Mouse (Mus musculus) MEL (cell line): ENCODE measurements around the gene Cc2d2b. TPM values are rescaled to one million over a fixed set of nuclear protein-coding genes. Genes with fewer than 3 reads are reported as not detected.

Experiments used
- DNase-seq: peaks from one replicate; pipeline ENCODE4 v3.0.0; 2011; ENCODE audit warnings: low read depth, low spot score
- H3K27ac ChIP-seq: 2 replicates; pipeline ENCODE4 v1.5.1; 2012; ENCODE audit warnings: low read depth, mild to moderate bottlenecking, control low read depth, low read length, moderate library complexity; ENCODE audit not compliant: control insufficient read depth
- H3K27me3 ChIP-seq, 2 experiments: fragments of 150-350 bp in 1 of 2; sonication (generic) in 1 of 2; 2 replicates each; pipeline ENCODE4 v1.6.1; 2012; ENCODE audit warnings: low read length in 2 of 2, mild to moderate bottlenecking in 2 of 2, improper control_type of control experiment in 1 of 2, moderate library complexity in 1 of 2; ENCODE audit not compliant: insufficient read depth in 2 of 2, control insufficient read depth in 1 of 2
- H3K36me3 ChIP-seq, 2 experiments: 2 replicates each; pipeline ENCODE4 v1.6.1; 2012 to 2014; ENCODE audit warnings: low read length in 2 of 2, improper control_type of control experiment in 1 of 2, inconsistent platforms in 1 of 2, mild to moderate bottlenecking in 1 of 2; ENCODE audit not compliant: insufficient read depth in 2 of 2, control insufficient read depth in 1 of 2
- H3K4me1 ChIP-seq, 2 experiments: fragments of 150-350 bp in 1 of 2; sonication (generic) in 1 of 2; 2 replicates each; pipeline ENCODE4 v1.6.1; 2012; ENCODE audit warnings: low read length in 2 of 2, improper control_type of control experiment in 1 of 2, mild to moderate bottlenecking in 1 of 2; ENCODE audit not compliant: insufficient read depth in 2 of 2, control insufficient read depth in 1 of 2
- H3K4me3 ChIP-seq, 2 experiments: fragments of 150-350 bp in 1 of 2; sonication (generic) in 1 of 2; 2 replicates each; pipeline ENCODE4 v1.5.1; 2012; ENCODE audit warnings: low read depth in 2 of 2, low read length in 2 of 2, mild to moderate bottlenecking in 2 of 2, moderate library complexity in 2 of 2, control low read depth in 1 of 2, improper control_type of control experiment in 1 of 2; ENCODE audit not compliant: control insufficient read depth in 1 of 2, insufficient read depth in 1 of 2
- H3K79me2 ChIP-seq: 2 replicates; pipeline ENCODE4 v1.6.1; 2012; ENCODE audit warnings: mild to moderate bottlenecking, low read length, moderate library complexity; ENCODE audit not compliant: control insufficient read depth, poor library complexity, insufficient read depth
- H3K9ac ChIP-seq: 2 replicates; pipeline ENCODE4 v1.6.1; 2012; ENCODE audit warnings: low read depth, mild to moderate bottlenecking, control low read depth, low read length, moderate library complexity; ENCODE audit not compliant: control insufficient read depth, poor library complexity, severe bottlenecking
- H3K9me3 ChIP-seq: fragments of 150-350 bp; sonication (generic); replicated peaks from 2 replicates; pipeline ENCODE4 v1.6.1; 2012; ENCODE audit warnings: mild to moderate bottlenecking, low read length, improper control_type of control experiment, moderate library complexity; ENCODE audit not compliant: insufficient read depth
- BHLHE40 ChIP-seq: IDR thresholded peaks from 2 replicates; pipeline ENCODE4 v1.6.1; 2012; ENCODE audit warnings: low read depth, mild to moderate bottlenecking, inconsistent platforms, low read length, improper control_type of control experiment, borderline replicate concordance
- CHD1 ChIP-seq: IDR thresholded peaks from 2 replicates; pipeline ENCODE4 v1.6.1; 2012; ENCODE audit warnings: low read depth, mild to moderate bottlenecking, inconsistent platforms, low read length, improper control_type of control experiment
- CTCF ChIP-seq, 3 experiments: IDR thresholded peaks in 2 of 3; conservative IDR thresholded peaks in 1 of 3; 2 replicates each; pipeline ENCODE4 v1.5.1; 2011 to 2012; ENCODE audit warnings: low read length in 3 of 3, low read depth in 2 of 3, mild to moderate bottlenecking in 2 of 3, improper control_type of control experiment in 1 of 3, inconsistent platforms in 1 of 3, mixed read lengths in 1 of 3, moderate library complexity in 1 of 3; ENCODE audit not compliant: control insufficient read depth in 1 of 3, insufficient read depth in 1 of 3, poor library complexity in 1 of 3, severe bottlenecking in 1 of 3
- E2F4 ChIP-seq: IDR thresholded peaks from 2 replicates; pipeline ENCODE4 v1.6.1; 2011; ENCODE audit warnings: low read depth, low read length, improper control_type of control experiment, borderline replicate concordance
- ELF1 ChIP-seq: IDR thresholded peaks from 2 replicates; pipeline ENCODE4 v1.6.1; 2014; ENCODE audit warnings: low read depth, mild to moderate bottlenecking, inconsistent platforms, low read length, improper control_type of control experiment, moderate library complexity
- EP300 ChIP-seq, 2 experiments: IDR thresholded peaks; 2 replicates each; pipeline ENCODE4 v1.6.1; 2011; ENCODE audit warnings: improper control_type of control experiment in 2 of 2, low read length in 2 of 2, low read depth in 1 of 2, mild to moderate bottlenecking in 1 of 2
- ETS1 ChIP-seq: IDR thresholded peaks from 2 replicates; pipeline ENCODE4 v1.6.1; 2012; ENCODE audit warnings: low read depth, mild to moderate bottlenecking, inconsistent platforms, low read length, improper control_type of control experiment, moderate library complexity
- GATA1 ChIP-seq: IDR thresholded peaks from 2 replicates; pipeline ENCODE4 v1.6.1; 2011; ENCODE audit warnings: low read depth, low read length, improper control_type of control experiment
- JUND ChIP-seq: IDR thresholded peaks from 2 replicates; pipeline ENCODE4 v1.6.1; 2011; ENCODE audit warnings: low read depth, mild to moderate bottlenecking, improper control_type of control experiment, low read length
- MAZ ChIP-seq: IDR thresholded peaks from 2 replicates; pipeline ENCODE4 v1.6.1; 2012; ENCODE audit warnings: low read depth, mild to moderate bottlenecking, inconsistent platforms, low read length, improper control_type of control experiment
- MEF2A ChIP-seq: IDR thresholded peaks from 2 replicates; pipeline ENCODE4 v1.6.1; 2014; ENCODE audit warnings: low read depth, mild to moderate bottlenecking, inconsistent platforms, low read length, improper control_type of control experiment; ENCODE audit not compliant: poor library complexity, insufficient replicate concordance, severe bottlenecking; ENCODE audit errors: extremely low read depth
- MYB ChIP-seq: IDR thresholded peaks from 2 replicates; pipeline ENCODE4 v1.6.1; 2011; ENCODE audit warnings: mild to moderate bottlenecking, low read depth, low read length, improper control_type of control experiment
- NRF1 ChIP-seq: IDR thresholded peaks from 2 replicates; pipeline ENCODE4 v1.6.1; 2014; ENCODE audit warnings: low read depth, mild to moderate bottlenecking, inconsistent platforms, low read length, improper control_type of control experiment, moderate library complexity; ENCODE audit not compliant: poor library complexity, insufficient read depth, severe bottlenecking
- POLR2A ChIP-seq, 2 experiments: IDR thresholded peaks; 2 replicates each; pipeline ENCODE4 v1.6.1; 2011 to 2012; ENCODE audit warnings: low read length in 2 of 2, mild to moderate bottlenecking in 2 of 2, control low read depth in 1 of 2, improper control_type of control experiment in 1 of 2, low read depth in 1 of 2, moderate library complexity in 1 of 2; ENCODE audit not compliant: control insufficient read depth in 1 of 2, insufficient read depth in 1 of 2, poor library complexity in 1 of 2
- POLR2AphosphoS5 ChIP-seq: IDR thresholded peaks from 2 replicates; pipeline ENCODE4 v1.6.1; 2012; ENCODE audit warnings: low read depth, borderline replicate concordance, mild to moderate bottlenecking, inconsistent platforms, low read length, moderate library complexity, mixed read lengths
- RCOR1 ChIP-seq: IDR thresholded peaks from 2 replicates; pipeline ENCODE4 v1.6.1; 2012; ENCODE audit warnings: low read depth, mild to moderate bottlenecking, inconsistent platforms, low read length, improper control_type of control experiment
- SMC3 ChIP-seq: IDR thresholded peaks from 2 replicates; pipeline ENCODE4 v1.6.1; 2011; ENCODE audit warnings: low read depth, low read length, improper control_type of control experiment
- USF1 ChIP-seq: IDR thresholded peaks from 2 replicates; pipeline ENCODE4 v1.6.1; 2014; ENCODE audit warnings: low read depth, mild to moderate bottlenecking, inconsistent platforms, low read length, improper control_type of control experiment, moderate library complexity
- ZC3H11A ChIP-seq: IDR thresholded peaks from 2 replicates; pipeline ENCODE4 v1.6.1; 2012; ENCODE audit warnings: low read depth, mild to moderate bottlenecking, inconsistent platforms, low read length, improper control_type of control experiment
- ZKSCAN1 ChIP-seq: IDR thresholded peaks from 2 replicates; pipeline ENCODE4 v1.6.1; 2012; ENCODE audit warnings: low read depth, mild to moderate bottlenecking, inconsistent platforms, low read length, improper control_type of control experiment, moderate library complexity
- ZMIZ1 ChIP-seq: IDR thresholded peaks from 2 replicates; pipeline ENCODE4 v1.6.1; 2012; ENCODE audit warnings: low read depth, mild to moderate bottlenecking, inconsistent platforms, low read length, improper control_type of control experiment, moderate library complexity
- polyA plus RNA-seq, 2 experiments: library from polyadenylated mRNA; stranded (reverse) in 1 of 2; unstranded in 1 of 2; fragments of >175 nt in 1 of 2; fragments of >200 nt in 1 of 2; gene quantifications; 2 replicates each; pipeline versions ENCODE4 v1.2.1 to v1.2.4; 2012; ENCODE audit warnings: low replicate concordance in 2 of 2, low read depth in 1 of 2; ENCODE audit not compliant: insufficient read length in 2 of 2, insufficient read depth in 1 of 2, missing spikeins in 1 of 2
- total RNA-seq: library from RNA; depleted of rRNA; stranded (reverse); fragments of 300-350 nt; gene quantifications from 2 replicates; pipeline ENCODE4 v1.2.3, GENCODE M21; 2012

Gene Cc2d2b
- total and polyA plus RNA-seq, 3 experiments: not detected

GRCm38 (mm10) chr19:40702406-40702805, 46.1 kb upstream of the Cc2d2b start:
- Histone ChIP-seq H3K36me3 (no peaks in the 10 kb centered on the region), H3K79me2 (no peaks in the 10 kb centered on the region)

DNA sequence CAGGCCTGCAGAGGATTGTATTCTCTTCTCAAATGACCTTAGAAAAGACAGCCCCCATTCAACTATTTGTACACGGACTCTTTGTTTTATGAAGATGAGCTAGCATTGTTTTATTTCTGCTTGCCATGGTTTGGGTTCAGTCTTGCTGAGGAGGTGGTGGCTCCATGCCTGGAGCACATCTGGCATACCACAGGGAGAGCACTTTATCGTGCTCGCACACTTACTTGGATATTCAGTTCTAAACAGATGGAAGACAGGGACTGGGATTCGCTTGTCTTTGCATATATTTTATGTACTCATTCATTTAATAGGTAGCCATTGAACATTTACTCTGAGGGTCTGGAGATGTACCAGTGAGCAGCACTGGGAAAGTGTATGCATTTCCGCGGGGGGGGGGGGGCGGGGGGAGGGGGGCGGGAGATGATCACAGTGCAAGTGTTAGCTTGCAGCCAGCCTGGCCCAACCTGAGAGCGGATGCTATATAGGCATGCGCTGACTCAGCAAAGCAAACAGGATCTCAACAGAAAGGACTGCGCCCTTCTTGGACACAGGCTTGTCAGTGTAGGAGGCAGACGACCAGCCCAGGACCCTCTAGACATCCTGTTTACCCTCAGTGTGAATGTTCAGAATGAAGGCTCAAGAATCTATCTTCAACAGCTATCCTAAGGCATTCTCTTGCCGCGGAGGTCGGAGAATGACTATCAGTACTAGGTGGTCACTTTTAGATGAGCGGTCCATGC, 35.5 kb upstream of the Cc2d2b start:
- H3K36me3 ChIP-seq: peaks cover 0 to 3% of the 10 kb centered on the region in 2 experiments; a peak in 1 of 4 replicates
- TF ChIP-seq ZMIZ1 (no peak), CTCF (IDR thresholded peaks at IDR 0.05 in 2 of 3, conservative IDR thresholded peaks at IDR 0.05 in 1 of 3; ENCODE audit: control insufficient read depth in 1 of 3, insufficient read depth in 1 of 3, low read depth in 2 of 3, low read length in 3 of 3, poor library complexity in 1 of 3, severe bottlenecking in 1 of 3) (no peak), ZC3H11A (no peak), POLR2AphosphoS5 (no peak), NRF1 (no peak), GATA1 (no peak), SMC3 (no peak), E2F4 (no peak), RCOR1 (no peak), USF1 (no peak), ETS1 (no peak), ELF1 (no peak), BHLHE40 (no peak), POLR2A (IDR thresholded peaks at IDR 0.05; ENCODE audit: control insufficient read depth in 1 of 2, insufficient read depth in 1 of 2, low read depth in 1 of 2, low read length in 2 of 2, poor library complexity in 1 of 2) (no peak), EP300 (IDR thresholded peaks at IDR 0.05; ENCODE audit: low read depth in 1 of 2, low read length in 2 of 2) (no peak), JUND (no peak), CHD1 (no peak), MAZ (no peak), ZKSCAN1 (no peak)
- no peaks in the 10 kb centered on the region; a peak in 1 of 4 replicates for H3K27me3 ChIP-seq
- no peak overlapping the region for H3K9ac ChIP-seq
- H3K9me3 ChIP-seq: no peaks in the 10 kb centered on the region
- H3K79me2 ChIP-seq: no peaks in the 10 kb centered on the region
- no peak for DNase-seq
- no peak overlapping the region for H3K4me3 ChIP-seq
- H3K27ac ChIP-seq: no peak overlapping the region
- H3K4me1 ChIP-seq: peaks cover 0 to 4% of the 10 kb centered on the region in 2 experiments; a peak in 1 of 4 replicates

More at GRCm38 (mm10) chr19:40702406-40702805, 46.1 kb upstream of the Cc2d2b start:
- DNase-seq: no peak
- TF ChIP-seq MYB: no peak
- no peak for TF ChIP-seq MEF2A
- Histone ChIP-seq H3K27ac (no peak overlapping the region), H3K9ac (no peak overlapping the region), H3K9me3 (no peaks in the 10 kb centered on the region), H3K4me3 (no peak overlapping the region), H3K4me1 (peaks cover 0 to under 1% of the 10 kb centered on the region in 2 experiments; a peak in 1 of 4 replicates), H3K27me3 (no peaks in the 10 kb centered on the region; a peak in 3 of 4 replicates)
